Mouse (Mus musculus) CH12.LX (cell line): ENCODE data around the gene Olfr286.

ENCODE experiments used
- EP300 ChIP-seq: IDR thresholded peaks from 2 replicates; pipeline ENCODE4 v1.6.1; 2011; ENCODE audit warnings: low read length, improper control_type of control experiment
- ETS1 ChIP-seq: conservative IDR thresholded peaks from 2 replicates; pipeline ENCODE4 v1.6.1; 2012; ENCODE audit warnings: low read depth, mild to moderate bottlenecking, inconsistent platforms, low read length, improper control_type of control experiment, moderate library complexity
- MAFK ChIP-seq: IDR thresholded peaks from 2 replicates; pipeline ENCODE4 v1.6.1; 2011; ENCODE audit warnings: low read length, improper control_type of control experiment; ENCODE audit not compliant: insufficient replicate concordance
- PAX5 ChIP-seq: IDR thresholded peaks from 2 replicates; pipeline ENCODE4 v1.6.1; 2012; ENCODE audit warnings: low read length, inconsistent platforms, mixed read lengths
- USF1 ChIP-seq: IDR thresholded peaks from 2 replicates; pipeline ENCODE4 v1.6.1; 2014; ENCODE audit warnings: low read depth, mild to moderate bottlenecking, inconsistent platforms, low read length, improper control_type of control experiment

GRCm38 (mm10) chr15:98257776-98258175 is 23.5 kb upstream of the Olfr286 start:
- no peak for TF ChIP-seq USF1
- peak; percentile 85 for TF ChIP-seq EP300
- no peak for TF ChIP-seq PAX5
- TF ChIP-seq MAFK, result 0 out of 2 replicates have a peak, but pooled peaks have one; percentile 31
- TF ChIP-seq ETS1, result no peak
